Mouse (Mus musculus) stomach, postnatal 0 days (tissue): Measurements from ENCODE around the gene Zmiz1.

Experiments used
- CTCF ChIP-seq: IDR thresholded peaks from 2 replicates; pipeline ENCODE4 v1.5.1; 2016; ENCODE audit warnings: antibody characterized with exemption, low read depth, mild to moderate bottlenecking, moderate library complexity
- EP300 ChIP-seq: optimal IDR thresholded peaks from 2 replicates; pipeline ENCODE3; 2016; ENCODE audit warnings: antibody characterized with exemption

GRCm38 (mm10) chr14:25600358-25600757 is 141.4 kb downstream of the Zmiz1 start:
- no peak for TF ChIP-seq CTCF
- TF ChIP-seq EP300 = no peak
